Mouse (Mus musculus) liver, embryonic 14.5 days (tissue): ENCODE results near the gene Gm37240.

Source experiments
- CTCF ChIP-seq: IDR thresholded peaks from 2 replicates; pipeline ENCODE4 v1.5.1; 2016; ENCODE audit warnings: antibody characterized with exemption, low read depth, control low read depth
- EP300 ChIP-seq: IDR thresholded peaks from 2 replicates; pipeline ENCODE4 v1.6.1; 2016; ENCODE audit warnings: antibody characterized with exemption, low read depth

- TF ChIP-seq CTCF (no peak), EP300 (no peak)
These were observed 268.0 kb downstream of the Gm37240 start for GRCm38 (mm10) chr3:85619345-85619744.
